Mouse (Mus musculus): Measurements from ENCODE around the gene Acsm3. TPM values are rescaled to one million over a fixed set of nuclear protein-coding genes. Genes with fewer than 3 reads are reported as not detected.

Acsm3 gene
- polyA plus RNA-seq, 1 experiment = not detected

- Histone ChIP-seq H3K9me3 (replicated peaks; ENCODE audit: control insufficient read depth, insufficient read depth, low read length, poor library complexity, severe bottlenecking) (no peaks in the 10 kb centered on the region; the same call in 1 of the 2 replicates), H3K4me3 (ENCODE audit: low read depth, low read length) (no peak overlapping the region), H3K27me3 (ENCODE audit: control insufficient read depth, insufficient read depth, low read length, poor library complexity, severe bottlenecking) (no peaks in the 10 kb centered on the region), H3K9ac (ENCODE audit: low read depth, poor library complexity, severe bottlenecking) (no peak overlapping the region), H3K4me1 (ENCODE audit: control insufficient read depth, insufficient read depth, low read length) (no peaks in the 10 kb centered on the region), H3K36me3 (ENCODE audit: control insufficient read depth, insufficient read depth, low read length, poor library complexity, severe bottlenecking) (no peaks in the 10 kb centered on the region), H3K27ac (ENCODE audit: insufficient read depth, low read length) (no peak overlapping the region)
- no peak for TF ChIP-seq CTCF (IDR thresholded peaks at IDR 0.05; ENCODE audit: low read depth, low read length)
- TF ChIP-seq EP300 (IDR thresholded peaks at IDR 0.05; ENCODE audit: insufficient read depth, low read depth, low read length) = no peak
- TF ChIP-seq POLR2A (IDR thresholded peaks at IDR 0.05; ENCODE audit: insufficient read depth, low read length) = no peak
Measured at GRCm38 (mm10) chr7:119753696-119754095, 7.0 kb upstream of the Acsm3 start.

GRCm38 (mm10) chr7:119762166-119762697 lies 1.5 kb downstream of the Acsm3 start:
- H3K9ac ChIP-seq (ENCODE audit: low read depth, poor library complexity, severe bottlenecking) = no peak overlapping the region
- no peaks in the 10 kb centered on the region for H3K36me3 ChIP-seq (ENCODE audit: control insufficient read depth, insufficient read depth, low read length, poor library complexity, severe bottlenecking)
- no peaks in the 10 kb centered on the region for H3K4me1 ChIP-seq (ENCODE audit: control insufficient read depth, insufficient read depth, low read length)
- H3K9me3 ChIP-seq (replicated peaks; ENCODE audit: control insufficient read depth, insufficient read depth, low read length, poor library complexity, severe bottlenecking) = no peaks in the 10 kb centered on the region
- TF ChIP-seq CTCF (IDR thresholded peaks at IDR 0.05; ENCODE audit: low read depth, low read length) = no peak
- TF ChIP-seq POLR2A (IDR thresholded peaks at IDR 0.05; ENCODE audit: insufficient read depth, low read length) = no peak
- no peak for TF ChIP-seq EP300 (IDR thresholded peaks at IDR 0.05; ENCODE audit: insufficient read depth, low read depth, low read length)
- no peaks in the 10 kb centered on the region for H3K27me3 ChIP-seq (ENCODE audit: control insufficient read depth, insufficient read depth, low read length, poor library complexity, severe bottlenecking)
- no peak overlapping the region for H3K27ac ChIP-seq (ENCODE audit: insufficient read depth, low read length)
- no peak overlapping the region for H3K4me3 ChIP-seq (ENCODE audit: low read depth, low read length)

GRCm38 (mm10) chr7:119764377-119764776 lies 3.7 kb downstream of the Acsm3 start:
- Histone ChIP-seq H3K9ac (ENCODE audit: low read depth, poor library complexity, severe bottlenecking) (no peak overlapping the region), H3K27me3 (ENCODE audit: control insufficient read depth, insufficient read depth, low read length, poor library complexity, severe bottlenecking) (no peaks in the 10 kb centered on the region), H3K36me3 (ENCODE audit: control insufficient read depth, insufficient read depth, low read length, poor library complexity, severe bottlenecking) (no peaks in the 10 kb centered on the region), H3K27ac (ENCODE audit: insufficient read depth, low read length) (no peak overlapping the region), H3K4me1 (ENCODE audit: control insufficient read depth, insufficient read depth, low read length) (no peaks in the 10 kb centered on the region), H3K4me3 (ENCODE audit: low read depth, low read length) (no peak overlapping the region), H3K9me3 (replicated peaks; ENCODE audit: control insufficient read depth, insufficient read depth, low read length, poor library complexity, severe bottlenecking) (no peaks in the 10 kb centered on the region)
- TF ChIP-seq POLR2A (IDR thresholded peaks at IDR 0.05; ENCODE audit: insufficient read depth, low read length) (no peak), EP300 (IDR thresholded peaks at IDR 0.05; ENCODE audit: insufficient read depth, low read depth, low read length) (no peak), CTCF (IDR thresholded peaks at IDR 0.05; ENCODE audit: low read depth, low read length) (no peak)

- H3K4me1 ChIP-seq (ENCODE audit: control insufficient read depth, insufficient read depth, low read length) = no peaks in the 10 kb centered on the region
- H3K9me3 ChIP-seq (replicated peaks; ENCODE audit: control insufficient read depth, insufficient read depth, low read length, poor library complexity, severe bottlenecking) = no peaks in the 10 kb centered on the region
- no peaks in the 10 kb centered on the region for H3K36me3 ChIP-seq (ENCODE audit: control insufficient read depth, insufficient read depth, low read length, poor library complexity, severe bottlenecking)
- H3K27me3 ChIP-seq (ENCODE audit: control insufficient read depth, insufficient read depth, low read length, poor library complexity, severe bottlenecking) = no peaks in the 10 kb centered on the region
- TF ChIP-seq EP300 (IDR thresholded peaks at IDR 0.05; ENCODE audit: insufficient read depth, low read depth, low read length) = no peak
- no peak for TF ChIP-seq POLR2A (IDR thresholded peaks at IDR 0.05; ENCODE audit: insufficient read depth, low read length)
- no peak for TF ChIP-seq CTCF (IDR thresholded peaks at IDR 0.05; ENCODE audit: low read depth, low read length)
- no peak overlapping the region for H3K9ac ChIP-seq (ENCODE audit: low read depth, poor library complexity, severe bottlenecking)
- H3K27ac ChIP-seq (ENCODE audit: insufficient read depth, low read length) = no peak overlapping the region
- no peak overlapping the region for H3K4me3 ChIP-seq (ENCODE audit: low read depth, low read length)
Measured at GRCm38 (mm10) chr7:119766996-119767395, 6.3 kb downstream of the Acsm3 start.

GRCm38 (mm10) chr7:119769895-119770294 lies 9.2 kb downstream of the Acsm3 start:
- no peak overlapping the region for H3K27ac ChIP-seq (ENCODE audit: insufficient read depth, low read length)
- H3K36me3 ChIP-seq (ENCODE audit: control insufficient read depth, insufficient read depth, low read length, poor library complexity, severe bottlenecking) = no peaks in the 10 kb centered on the region
- TF ChIP-seq EP300 (IDR thresholded peaks at IDR 0.05; ENCODE audit: insufficient read depth, low read depth, low read length) (no peak), CTCF (IDR thresholded peaks at IDR 0.05; ENCODE audit: low read depth, low read length) (no peak)
- H3K9ac ChIP-seq (ENCODE audit: low read depth, poor library complexity, severe bottlenecking) = no peak overlapping the region
- H3K27me3 ChIP-seq (ENCODE audit: control insufficient read depth, insufficient read depth, low read length, poor library complexity, severe bottlenecking) = no peaks in the 10 kb centered on the region
- H3K4me3 ChIP-seq (ENCODE audit: low read depth, low read length) = no peak overlapping the region
- H3K9me3 ChIP-seq (replicated peaks; ENCODE audit: control insufficient read depth, insufficient read depth, low read length, poor library complexity, severe bottlenecking) = no peaks in the 10 kb centered on the region
- no peaks in the 10 kb centered on the region for H3K4me1 ChIP-seq (ENCODE audit: control insufficient read depth, insufficient read depth, low read length)

GRCm38 (mm10) chr7:119783453-119783852 lies 22.7 kb downstream of the Acsm3 start:
- Histone ChIP-seq H3K4me1 (ENCODE audit: control insufficient read depth, insufficient read depth, low read length) (no peaks in the 10 kb centered on the region), H3K27ac (ENCODE audit: insufficient read depth, low read length) (no peak overlapping the region), H3K36me3 (ENCODE audit: control insufficient read depth, insufficient read depth, low read length, poor library complexity, severe bottlenecking) (peaks cover 20% of the 10 kb centered on the region), H3K27me3 (ENCODE audit: control insufficient read depth, insufficient read depth, low read length, poor library complexity, severe bottlenecking) (no peaks in the 10 kb centered on the region), H3K9me3 (replicated peaks; ENCODE audit: control insufficient read depth, insufficient read depth, low read length, poor library complexity, severe bottlenecking) (no peaks in the 10 kb centered on the region), H3K4me3 (ENCODE audit: low read depth, low read length) (no peak overlapping the region), H3K9ac (ENCODE audit: low read depth, poor library complexity, severe bottlenecking) (no peak overlapping the region)
- no peak for TF ChIP-seq EP300 (IDR thresholded peaks at IDR 0.05; ENCODE audit: insufficient read depth, low read depth, low read length)

Measured in ES-Bruce4 (cell line).